Mouse (Mus musculus) cerebellum, postnatal 10 days (tissue): ENCODE measurements around the gene Olfr1341.

ENCODE experiments used
- DNase-seq, 2 experiments: peaks; one replicate each; pipeline ENCODE4 v3.0.0; 2021; ENCODE audit warnings: mixed read lengths in 2 of 2

Olfr1341 gene

DNA sequence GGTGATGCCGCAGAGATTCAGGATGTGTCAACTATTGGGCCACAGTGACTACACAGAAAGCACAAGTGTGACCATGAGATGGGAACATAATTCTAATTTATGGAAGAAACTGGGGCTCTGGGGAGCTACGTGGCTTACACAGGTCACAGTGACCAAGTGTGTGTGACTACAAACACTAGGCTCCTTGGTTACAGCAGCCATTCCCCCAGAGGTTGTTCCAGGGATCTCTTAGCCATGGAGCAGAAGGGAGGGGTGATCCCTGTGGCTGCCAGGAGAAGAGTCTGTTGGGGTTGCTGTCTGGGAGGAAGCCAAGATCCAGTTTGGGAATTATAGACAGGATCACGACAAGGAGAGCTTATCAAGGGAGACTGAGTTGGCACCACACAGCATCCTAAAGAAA lies at the start of gene Olfr1341:
TSS of gene Olfr1341 (plus strand) at position 301 of the 400 bp plus-strand sequence.
- no peak for DNase-seq

DNA sequence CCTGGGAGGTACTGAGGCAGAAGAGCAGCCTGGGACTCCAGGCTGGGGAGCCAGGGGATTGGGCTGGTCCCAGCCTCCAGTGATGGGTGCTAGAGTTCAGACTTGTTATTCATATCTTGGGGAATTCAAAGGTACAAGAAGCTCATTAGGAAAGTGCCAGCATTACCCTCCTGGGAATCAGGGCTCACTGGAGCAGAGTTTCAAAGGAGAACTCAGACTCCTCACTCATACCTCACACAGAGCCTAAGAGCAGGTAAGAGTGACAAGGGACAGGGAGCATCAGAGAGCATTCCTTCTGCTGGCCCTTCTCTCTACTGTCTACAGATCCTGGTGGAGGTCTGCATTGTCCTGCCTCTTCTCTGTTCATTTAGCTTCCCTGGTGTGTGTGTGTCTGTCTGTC lies 44.7 kb upstream of the Olfr1341 start, which contains the start of gene Olfr62:
TSS of gene Olfr62 (plus strand) at position 301 of the 400 bp plus-strand sequence.
- DNase-seq: no peak

DNA sequence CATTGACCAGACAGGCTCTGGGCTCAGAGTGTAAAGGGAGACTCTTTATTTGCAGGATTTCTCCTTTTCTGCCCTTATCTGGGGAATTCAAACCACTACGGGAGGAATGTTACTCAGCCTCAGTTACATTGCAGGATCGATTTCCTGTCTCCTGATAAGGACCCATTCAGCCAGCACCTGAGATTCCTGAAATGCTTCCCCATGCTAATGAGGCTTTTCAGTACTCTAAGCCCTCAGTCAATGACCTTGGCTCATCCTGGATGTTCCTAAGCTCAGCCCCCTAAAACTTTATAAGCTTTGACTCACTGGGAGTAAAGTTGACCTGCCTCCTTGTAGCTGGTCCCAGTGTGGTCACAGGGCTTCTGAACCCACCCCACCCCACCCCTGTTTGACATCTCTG lies 16.2 kb upstream of the Olfr1341 start:
- no peak for DNase-seq

DNA sequence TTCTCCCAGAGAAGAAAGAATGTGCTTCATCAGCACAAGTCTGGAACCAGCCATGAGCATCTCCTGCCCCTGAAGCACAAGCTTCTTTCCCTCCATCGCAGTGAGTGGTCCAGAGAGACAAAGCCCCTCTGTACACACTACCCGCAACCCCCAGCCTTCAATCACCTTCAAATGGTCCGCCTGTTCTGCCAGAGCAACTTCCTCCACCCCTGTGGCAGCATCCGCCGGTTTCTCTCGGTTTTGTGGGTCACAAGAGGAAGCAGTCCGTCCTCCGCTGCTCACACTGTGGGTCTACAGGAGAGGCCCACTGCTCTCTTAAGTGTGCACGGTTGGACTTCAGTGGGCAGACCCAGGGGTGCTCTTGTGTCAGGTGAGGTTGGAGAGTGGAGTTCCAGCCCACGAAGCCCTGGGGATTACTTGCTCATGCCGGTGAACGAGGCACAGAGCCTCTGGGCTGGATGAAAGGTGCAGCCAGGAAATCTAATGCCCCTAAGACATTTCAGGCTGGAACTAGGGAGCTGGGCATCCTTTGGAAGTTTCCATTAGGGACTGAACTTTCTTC lies 10.8 kb upstream of the Olfr1341 start, which contains the start of gene Olfr1342:
TSS of gene Olfr1342 (minus strand) at position 345 of the 562 bp plus-strand sequence.
- DNase-seq: no peak

DNA sequence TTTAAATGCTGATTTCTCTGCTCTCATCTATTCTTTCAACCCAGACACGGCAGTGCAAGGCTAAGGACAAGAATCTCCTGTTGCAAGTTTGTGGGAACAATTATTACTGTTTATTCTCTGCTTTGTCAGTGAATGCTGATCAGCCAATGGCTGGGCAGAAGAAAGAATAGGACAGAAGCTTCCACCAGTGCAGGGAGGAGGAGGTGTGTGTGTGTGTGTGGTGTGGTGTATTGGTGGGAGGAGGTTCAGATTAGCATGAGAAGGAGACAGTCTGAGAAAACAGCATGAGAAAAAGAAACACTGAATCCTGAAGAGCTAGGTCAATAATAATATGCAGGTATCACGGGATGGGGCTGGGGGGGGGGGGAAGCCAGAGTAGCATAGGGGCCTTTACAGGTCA lies 9.5 kb upstream of the Olfr1341 start:
- no peak for DNase-seq

DNA sequence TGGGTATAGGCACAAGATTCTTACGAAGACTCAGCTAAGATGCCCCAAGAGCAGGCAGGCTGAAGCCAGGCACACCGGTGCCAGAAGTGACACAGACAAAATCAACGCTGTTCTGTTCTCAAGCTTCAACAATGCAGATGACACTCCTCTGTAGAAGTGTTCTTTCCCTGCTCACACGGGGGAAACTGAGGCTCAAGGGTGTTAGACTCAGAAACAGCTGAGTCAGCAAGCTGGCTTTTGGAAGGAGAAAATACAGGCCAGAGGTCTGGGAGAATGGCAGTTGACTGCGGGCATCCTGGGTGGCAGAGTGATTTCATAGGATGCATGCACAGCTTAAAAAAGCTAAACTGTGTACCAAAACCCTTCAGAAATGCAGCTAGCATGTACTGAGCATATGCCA lies 4.8 kb downstream of the Olfr1341 start:
- DNase-seq: no peak

DNA sequence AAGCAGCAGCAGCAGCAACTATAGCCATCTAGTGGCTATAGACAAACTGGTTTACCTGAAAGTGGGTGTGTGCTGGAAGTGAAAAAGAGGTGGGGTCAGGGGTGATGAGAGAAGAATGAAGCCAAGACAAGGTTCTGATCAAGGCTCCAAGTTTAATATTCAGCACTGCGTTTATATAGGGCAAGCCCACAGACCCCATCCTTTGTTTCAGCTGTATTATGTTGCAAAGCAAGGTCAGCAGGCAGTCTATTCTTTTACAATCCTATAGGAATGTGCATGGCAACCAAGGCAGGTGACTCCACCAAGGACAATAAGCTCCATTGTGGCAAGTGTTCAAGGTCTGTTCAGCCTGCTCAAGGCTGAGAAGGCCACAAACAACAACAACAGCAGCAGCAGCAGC lies 8.3 kb downstream of the Olfr1341 start:
- DNase-seq: no peak

DNA sequence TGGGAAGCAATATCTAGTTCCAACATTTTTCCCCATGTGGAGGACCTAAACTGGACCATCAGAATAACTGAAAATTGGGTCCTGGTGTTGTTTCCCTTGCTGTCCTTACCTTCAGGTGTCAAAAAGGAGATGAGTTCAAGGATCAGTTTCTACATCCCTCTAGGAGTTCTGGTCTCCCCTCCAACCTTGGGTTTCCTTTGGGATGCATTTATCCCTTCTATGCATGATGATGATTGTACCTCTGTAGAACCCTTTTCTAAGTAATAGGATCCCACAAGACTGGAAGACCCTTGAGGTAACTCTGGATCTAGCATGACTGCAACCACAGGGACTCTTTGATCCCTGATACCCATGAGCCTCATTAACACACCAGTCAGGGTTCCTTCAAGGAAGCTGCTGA lies 16.5 kb downstream of the Olfr1341 start, which contains the start of gene Olfr1340:
TSS of gene Olfr1340 (plus strand) at position 301 of the 400 bp plus-strand sequence.
- DNase-seq: no peak

DNA sequence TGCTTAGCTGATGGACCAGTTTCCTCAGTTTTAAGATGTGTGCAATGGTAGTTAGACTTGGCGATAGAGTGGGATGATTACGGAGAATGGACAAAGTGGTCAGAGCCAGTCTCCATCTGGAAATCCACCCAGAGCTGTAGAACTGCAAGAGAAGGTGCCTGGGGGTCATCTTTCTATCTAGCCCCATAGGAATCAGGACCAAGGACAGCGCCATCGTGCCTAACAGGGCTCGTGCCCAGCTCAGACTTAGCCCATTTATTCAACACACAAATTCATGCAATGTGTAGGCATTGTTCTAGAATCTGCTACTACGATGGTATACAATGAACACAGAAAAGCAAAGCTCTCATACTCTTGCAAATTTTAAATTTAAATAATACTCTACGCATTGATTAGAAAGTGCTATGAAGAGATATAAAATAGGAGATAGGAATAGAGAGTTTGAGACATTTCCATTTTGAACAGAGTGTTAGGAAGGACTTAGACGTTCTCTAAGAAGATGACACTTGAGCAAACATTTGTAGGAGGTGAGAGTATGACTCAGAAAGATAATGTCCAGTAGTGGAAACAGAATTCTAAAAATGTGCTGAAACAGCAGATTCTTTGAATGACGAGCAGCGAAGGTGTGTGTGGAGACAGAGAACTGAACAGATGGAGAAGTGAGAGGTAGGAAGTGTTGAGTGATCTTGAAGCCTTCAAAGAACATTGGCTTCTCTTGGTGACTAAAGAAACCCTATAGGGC lies 18.6 kb downstream of the Olfr1341 start:
- DNase-seq: no peak

DNA sequence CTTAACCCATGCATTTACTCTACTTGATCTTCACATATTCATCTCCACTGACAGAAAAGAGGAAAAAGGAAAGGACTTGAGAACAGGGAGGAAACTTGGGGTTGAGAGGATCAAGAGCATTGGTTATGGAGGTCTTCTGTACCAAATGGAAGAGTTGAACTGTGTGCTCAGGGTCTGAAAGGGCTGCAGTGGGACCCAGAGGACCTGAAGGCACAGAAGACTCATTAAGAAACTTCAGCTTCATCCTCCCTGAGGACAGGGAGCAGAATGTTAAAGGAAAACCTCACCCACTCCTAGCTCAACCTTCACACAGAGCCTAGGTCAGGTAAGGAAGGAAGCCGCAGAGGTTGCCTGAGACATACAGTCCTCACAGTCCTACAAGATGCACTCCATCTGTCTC lies 28.6 kb downstream of the Olfr1341 start, which contains the start of gene Olfr1339:
TSS of gene Olfr1339 (plus strand) at position 301 of the 400 bp plus-strand sequence.
- DNase-seq: no peak

DNA sequence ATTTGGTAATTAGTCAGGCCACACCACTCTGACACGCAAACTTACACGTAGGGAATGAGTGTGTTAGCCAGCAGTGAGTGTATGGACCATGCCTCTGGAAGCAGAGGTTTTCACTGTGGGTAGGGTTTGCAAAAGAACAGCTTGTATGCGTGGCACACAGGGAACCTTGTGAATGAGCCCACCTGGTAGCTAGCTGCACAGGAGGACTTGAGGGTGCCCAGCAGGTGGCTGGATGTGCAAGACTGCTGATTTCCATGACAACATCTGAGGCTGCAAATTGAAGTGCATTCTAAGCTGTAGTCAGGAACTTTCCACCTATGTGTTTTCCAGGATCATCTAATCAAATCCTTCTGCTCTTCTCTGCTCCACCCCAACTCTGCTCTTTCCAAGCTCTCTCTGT lies 36.3 kb downstream of the Olfr1341 start:
- no peak for DNase-seq

DNA sequence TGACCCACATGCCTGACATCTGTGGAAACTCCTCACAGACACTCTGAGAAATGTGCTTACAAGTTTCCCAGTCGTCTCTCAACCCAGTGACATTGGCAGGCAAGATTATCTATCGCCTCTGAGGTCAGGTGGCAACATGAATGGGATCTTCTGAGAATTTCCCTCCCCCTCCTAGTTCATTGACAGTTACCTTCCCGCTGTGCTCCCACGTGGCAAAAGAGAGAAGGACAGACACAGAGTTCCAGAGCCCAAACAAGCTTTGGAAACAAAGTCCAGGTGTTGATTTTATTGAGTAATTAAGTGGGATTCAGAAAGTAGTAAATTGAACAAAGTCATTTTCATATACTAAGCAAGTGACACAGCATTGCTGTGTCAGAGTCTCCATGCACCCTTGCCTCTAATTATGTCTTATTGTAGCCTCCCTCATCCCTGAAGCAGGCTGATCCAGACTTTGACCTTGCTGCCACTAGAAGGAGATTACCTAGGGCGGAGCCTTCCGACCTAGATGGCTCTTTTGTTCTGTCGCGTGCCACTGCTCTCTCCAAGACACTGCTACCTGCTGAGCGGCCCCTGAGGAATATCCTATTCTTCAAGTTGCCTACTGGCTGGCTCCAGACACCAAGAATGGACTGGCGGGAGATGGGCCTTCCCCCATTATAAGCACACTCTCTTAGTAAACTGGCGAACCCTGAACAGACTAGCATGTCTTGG lies 37.8 kb downstream of the Olfr1341 start:
- peak in 1 of 2 experiments; percentile 6 for DNase-seq

DNA sequence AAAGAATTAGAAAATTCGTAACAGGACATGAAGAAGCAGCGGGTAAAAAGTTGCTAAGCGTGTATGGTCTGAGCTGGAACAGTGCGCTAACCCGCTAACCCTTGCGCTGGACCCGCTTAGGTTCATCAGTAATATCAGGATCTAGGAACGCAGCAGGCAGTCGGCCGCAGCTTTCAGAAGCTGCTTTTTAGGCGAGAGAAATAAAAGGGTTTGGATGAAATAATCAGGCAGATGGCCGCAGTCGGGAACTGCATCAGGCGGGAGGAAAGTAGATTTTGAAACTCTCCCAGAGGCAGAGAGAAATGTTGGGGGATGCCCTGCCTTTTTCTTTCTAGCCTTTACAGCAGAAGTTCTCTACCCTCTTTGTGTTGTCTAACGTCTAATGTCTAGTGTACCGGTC lies 38.6 kb downstream of the Olfr1341 start:
- peak; percentile 38 to 70 for DNase-seq

DNA sequence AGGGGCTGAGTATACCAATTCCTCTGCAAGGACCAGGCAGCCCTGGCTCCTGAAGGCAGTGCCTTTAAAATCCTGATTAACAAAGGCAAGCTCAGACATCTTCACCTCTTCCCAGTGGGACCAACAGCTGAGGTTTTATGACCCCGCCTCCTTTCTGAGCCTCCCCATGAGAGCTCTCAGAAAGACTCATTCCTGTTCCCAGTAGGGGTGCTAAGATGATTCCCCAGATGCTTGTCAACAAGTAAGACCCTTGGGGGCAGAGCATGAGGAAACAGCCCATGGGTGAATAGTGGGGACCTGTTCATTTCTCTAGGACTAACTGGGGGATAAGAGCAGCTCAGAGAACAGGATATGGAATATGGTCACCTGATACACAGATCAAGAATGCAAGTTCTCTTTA lies 55.3 kb downstream of the Olfr1341 start, which contains the start of gene Olfr1338:
TSS of gene Olfr1338 (minus strand) at position 101 of the 400 bp plus-strand sequence.
- DNase-seq: no peak
